Mouse (Mus musculus): ENCODE data around the gene Lrrc3c. TPM values are rescaled to one million over a fixed set of nuclear protein-coding genes. Genes with fewer than 3 reads are reported as not detected.

Gene Lrrc3c
- total RNA-seq (2021): not detected
- long read RNA-seq, experiment 1: 0 reads
- long read RNA-seq, experiment 2: 0 reads

GRCm38 (mm10) chr11:98597991-98598390 is at the start of gene Lrrc3c:
Gene Lrrc3c, plus strand, starts transcription at chr11:98598291.
- no peak for DNase-seq (ENCODE audit: low spot score in 2 of 2)

- no peak for DNase-seq (ENCODE audit: low spot score in 2 of 2)
These were observed 48.7 kb upstream of the Lrrc3c start for GRCm38 (mm10) chr11:98549363-98549762.

- no peak for DNase-seq (ENCODE audit: low spot score in 2 of 2)
These were observed 47.6 kb upstream of the Lrrc3c start for GRCm38 (mm10) chr11:98550311-98550974.

- peak; percentile 60 to 85 for DNase-seq (ENCODE audit: low spot score in 2 of 2)
These were observed 46.9 kb upstream of the Lrrc3c start, which contains the start of gene Zpbp2 for GRCm38 (mm10) chr11:98550975-98551828. Gene Zpbp2, plus strand, starts transcription at chr11:98551097.

- no peak for DNase-seq (ENCODE audit: low spot score in 2 of 2)
These were observed 44.1 kb upstream of the Lrrc3c start for GRCm38 (mm10) chr11:98553966-98554365.

- no peak for DNase-seq (ENCODE audit: low spot score in 2 of 2)
These were observed 42.9 kb upstream of the Lrrc3c start for GRCm38 (mm10) chr11:98555124-98555700.

- DNase-seq (ENCODE audit: low spot score in 2 of 2): no peak
These were observed 37.1 kb upstream of the Lrrc3c start for GRCm38 (mm10) chr11:98560942-98561341.

- no peak for DNase-seq (ENCODE audit: low spot score in 2 of 2)
These were observed 35.1 kb upstream of the Lrrc3c start for GRCm38 (mm10) chr11:98563025-98563424.

GRCm38 (mm10) chr11:98563921-98564414 is 34.1 kb upstream of the Lrrc3c start:
- DNase-seq (ENCODE audit: low spot score in 2 of 2): no peak

GRCm38 (mm10) chr11:98568326-98568725 is 29.8 kb upstream of the Lrrc3c start:
- no peak for DNase-seq (ENCODE audit: low spot score in 2 of 2)

- no peak for DNase-seq (ENCODE audit: low spot score in 2 of 2)
These were observed 28.6 kb upstream of the Lrrc3c start for GRCm38 (mm10) chr11:98569461-98569860.

GRCm38 (mm10) chr11:98577776-98578175 is 20.3 kb upstream of the Lrrc3c start:
- no peak for DNase-seq (ENCODE audit: low spot score in 2 of 2)

GRCm38 (mm10) chr11:98580301-98581121 is 17.6 kb upstream of the Lrrc3c start:
- no peak for DNase-seq (ENCODE audit: low spot score in 2 of 2)

- no peak for DNase-seq (ENCODE audit: low spot score in 2 of 2)
These were observed 16.6 kb upstream of the Lrrc3c start for GRCm38 (mm10) chr11:98581286-98582029.

GRCm38 (mm10) chr11:98582030-98582388 is 16.1 kb upstream of the Lrrc3c start:
- DNase-seq (ENCODE audit: low spot score in 2 of 2): no peak

- no peak for DNase-seq (ENCODE audit: low spot score in 2 of 2)
These were observed 15.4 kb upstream of the Lrrc3c start for GRCm38 (mm10) chr11:98582551-98583264.

GRCm38 (mm10) chr11:98583265-98583552 is 14.9 kb upstream of the Lrrc3c start:
- no peak for DNase-seq (ENCODE audit: low spot score in 2 of 2)

- DNase-seq (ENCODE audit: low spot score in 2 of 2): no peak
These were observed 14.5 kb upstream of the Lrrc3c start for GRCm38 (mm10) chr11:98583571-98583970.

- no peak for DNase-seq (ENCODE audit: low spot score in 2 of 2)
These were observed 13.9 kb upstream of the Lrrc3c start for GRCm38 (mm10) chr11:98584146-98584545.

All from gastrocnemius, postnatal 4 days (tissue).